Mouse (Mus musculus) adrenal gland, postnatal 25 days (tissue): ENCODE data around the gene Sall4. TPM values are rescaled to one million over a fixed set of nuclear protein-coding genes. Genes with fewer than 3 reads are reported as not detected.
"Not testable (repeated sequence)": the region's sequence is repeated elsewhere in the genome, so short reads cannot be mapped to it uniquely, and the experiment has no call there.

Experiments used
- DNase-seq: peaks from one replicate; pipeline ENCODE4 v3.0.0; 2021; ENCODE audit warnings: mixed read lengths
- total RNA-seq: library from RNA; stranded (reverse); gene quantifications from 2 replicates; pipeline ENCODE4 v1.2.3, GENCODE M21; 2021

The Sall4 gene
- total RNA-seq, 1 experiment from 2014 or later, result not detected

- not testable (repeated sequence) for DNase-seq
Observed at GRCm38 (mm10) chr2:168744406-168744805, 23.3 kb downstream of the Sall4 start.

- DNase-seq, result peak; percentile 52
Observed at GRCm38 (mm10) chr2:168742649-168743048, 25.1 kb downstream of the Sall4 start.

DNA sequence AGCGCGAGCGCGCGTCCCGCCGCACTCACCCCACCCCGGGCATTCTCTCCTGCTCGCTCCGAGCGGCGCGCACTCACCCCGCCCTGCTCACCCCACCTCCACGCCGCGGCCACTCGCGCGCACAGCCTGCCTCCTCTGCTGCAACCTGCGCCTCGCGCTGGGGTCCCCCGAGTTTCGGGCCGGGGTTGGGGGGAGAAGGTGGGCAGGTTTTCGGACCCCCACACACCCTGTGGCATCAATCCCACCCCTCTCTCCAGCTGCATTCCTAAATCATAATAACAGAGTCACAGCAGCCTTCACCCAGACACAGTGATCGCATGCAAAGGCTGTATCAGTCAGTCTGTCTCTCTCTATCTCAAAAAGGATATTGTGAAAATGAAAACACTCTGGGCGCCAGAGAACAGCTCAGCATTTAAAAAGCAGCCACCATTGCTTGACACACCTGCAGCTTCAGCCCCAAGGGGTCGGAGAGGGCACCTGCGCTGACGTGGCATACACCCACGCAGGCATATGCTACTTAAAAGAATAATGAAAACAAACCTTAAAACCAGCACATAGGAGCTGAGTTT is 25.6 kb downstream of the Sall4 start, which contains the start of gene Atp9a:
Gene Atp9a, minus strand, starts transcription at position 351 of the 569 bp plus-strand sequence.
- DNase-seq, result peak; percentile 76

DNA sequence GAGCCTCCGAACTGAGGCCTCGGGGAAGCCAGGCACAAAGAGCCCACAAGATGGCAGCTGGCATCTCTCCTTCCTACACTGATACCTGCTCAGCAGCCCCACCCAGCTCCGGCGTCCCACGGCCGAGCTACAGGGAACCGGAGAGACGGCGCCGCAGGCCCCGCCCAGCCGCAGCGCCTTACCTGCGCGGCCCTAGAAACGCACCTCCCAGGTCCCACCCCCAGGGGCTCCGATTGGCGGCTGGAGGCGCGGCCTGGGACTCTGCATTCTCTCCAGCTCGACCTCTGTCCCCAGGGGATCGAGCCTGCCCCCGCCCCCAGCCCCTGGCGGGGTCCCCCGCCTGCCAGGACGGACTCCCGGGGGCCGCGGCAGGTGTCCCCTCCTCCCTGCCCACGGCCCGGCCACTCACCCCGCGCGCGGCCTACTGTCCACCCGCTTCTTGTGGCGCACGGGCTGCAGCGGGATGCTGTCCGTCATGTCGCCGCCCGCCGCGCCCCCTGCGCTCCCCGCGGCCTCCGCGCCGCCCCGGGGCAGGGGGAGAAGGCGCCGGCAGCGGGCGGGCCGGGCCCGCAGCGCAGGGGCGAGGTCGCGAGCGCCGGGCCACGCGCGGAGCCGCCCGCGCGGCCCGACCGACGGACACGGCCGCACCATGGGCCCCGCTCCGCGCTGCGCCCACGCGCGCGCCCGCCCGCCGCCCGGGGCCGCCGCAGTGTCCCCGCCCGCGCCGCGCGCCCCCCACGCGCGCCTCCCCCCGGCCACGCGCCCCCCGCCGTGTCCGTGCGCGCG is 26.3 kb downstream of the Sall4 start:
- peak; percentile 76 for DNase-seq

GRCm38 (mm10) chr2:168740496-168740895 is 27.2 kb downstream of the Sall4 start:
- no peak for DNase-seq

GRCm38 (mm10) chr2:168738854-168739253 is 28.9 kb downstream of the Sall4 start:
- DNase-seq, result no peak

DNA sequence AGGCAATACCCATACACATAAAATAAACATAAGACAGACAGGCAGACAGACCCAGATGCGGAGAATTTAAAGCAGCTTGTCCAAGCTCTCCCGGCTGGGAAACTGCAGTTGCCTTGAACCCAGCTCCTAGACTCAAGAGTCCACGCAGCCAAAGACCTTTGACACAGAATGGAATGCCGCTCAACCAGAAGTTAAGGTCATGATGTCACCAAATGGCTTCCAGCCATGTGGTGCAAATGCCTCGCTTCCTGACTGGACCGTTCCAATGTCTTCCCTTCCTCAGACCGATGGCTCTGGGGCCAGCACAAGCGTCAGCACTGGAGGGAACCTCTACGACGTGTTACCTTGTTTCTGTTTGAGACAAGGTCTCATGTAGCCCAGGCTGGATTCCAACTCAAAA is 29.9 kb downstream of the Sall4 start:
- DNase-seq, result peak; percentile 18

- peak; percentile 63 for DNase-seq
Observed at GRCm38 (mm10) chr2:168734023-168734422, 33.7 kb downstream of the Sall4 start.

- no peak for DNase-seq
Observed at GRCm38 (mm10) chr2:168731258-168731657, 36.5 kb downstream of the Sall4 start.

GRCm38 (mm10) chr2:168729736-168730135 is 38.0 kb downstream of the Sall4 start:
- DNase-seq, result no peak

DNA sequence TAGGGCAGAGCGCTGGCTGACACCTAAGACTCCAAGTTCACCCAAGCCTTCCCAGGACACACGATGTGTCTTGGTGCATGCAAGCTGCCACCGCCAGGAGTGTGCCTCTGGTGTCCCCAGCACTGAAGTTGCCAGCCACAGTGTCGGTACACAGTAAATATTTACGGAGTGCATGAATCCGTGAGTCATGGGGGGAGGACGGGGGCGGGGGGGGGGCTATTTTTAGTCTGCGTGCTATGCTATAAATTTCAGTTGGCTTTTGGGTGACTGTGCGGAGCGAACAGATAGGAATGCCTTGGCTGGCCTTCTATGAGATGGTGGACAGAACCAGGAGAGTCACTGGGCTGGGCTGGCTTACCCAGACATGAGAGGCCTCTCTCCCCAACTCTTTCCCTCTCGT is 39.7 kb downstream of the Sall4 start:
- peak; percentile 24 for DNase-seq

DNA sequence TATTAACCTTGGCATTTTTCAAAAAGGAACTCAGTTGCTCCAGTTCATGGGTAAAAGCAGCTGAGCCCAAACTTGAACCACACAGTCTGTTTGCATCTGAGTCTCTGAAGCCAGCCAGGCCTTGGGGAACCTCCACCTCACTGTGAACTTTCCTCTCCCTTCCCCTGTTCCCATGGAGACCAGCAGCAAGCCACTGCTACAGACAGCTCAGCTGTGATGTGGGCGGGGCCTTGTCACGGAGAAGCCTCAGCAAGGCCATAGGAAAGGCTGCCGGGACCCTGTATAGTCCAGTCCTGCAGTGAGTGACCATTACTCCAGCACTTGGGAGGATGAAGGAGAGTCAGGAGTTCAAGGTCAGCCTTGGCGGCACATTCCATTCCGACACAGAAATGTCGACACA is 41.7 kb downstream of the Sall4 start:
- peak; percentile 74 for DNase-seq

GRCm38 (mm10) chr2:168721313-168721712 is 46.4 kb downstream of the Sall4 start:
- no peak for DNase-seq

DNA sequence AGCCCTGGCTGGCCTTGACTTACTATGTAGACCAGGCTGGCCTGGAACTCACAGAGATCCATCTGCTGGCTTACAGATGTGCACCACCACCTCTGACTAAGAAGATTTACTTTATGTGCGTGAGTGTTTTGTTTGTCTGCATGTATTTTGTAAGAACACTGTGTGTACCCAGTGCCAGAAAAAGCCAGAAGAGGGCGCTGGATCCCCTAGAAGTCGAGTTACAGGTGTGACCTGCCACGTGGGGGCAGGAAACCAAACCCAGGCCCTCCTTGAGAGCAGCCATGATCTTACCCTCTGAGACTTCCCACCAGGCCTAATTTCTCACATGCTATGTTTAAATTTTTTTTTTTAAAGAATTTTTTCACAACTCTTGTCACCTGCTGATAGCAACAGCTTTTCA is 48.0 kb downstream of the Sall4 start:
- no peak for DNase-seq

GRCm38 (mm10) chr2:168718735-168719134 is 49.0 kb downstream of the Sall4 start:
- DNase-seq, result no peak

- DNase-seq, result no peak
Observed at GRCm38 (mm10) chr2:168718267-168718666, 49.5 kb downstream of the Sall4 start.

- peak; percentile 28 for DNase-seq
Observed at GRCm38 (mm10) chr2:168712199-168713176, 55.3 kb downstream of the Sall4 start.

DNA sequence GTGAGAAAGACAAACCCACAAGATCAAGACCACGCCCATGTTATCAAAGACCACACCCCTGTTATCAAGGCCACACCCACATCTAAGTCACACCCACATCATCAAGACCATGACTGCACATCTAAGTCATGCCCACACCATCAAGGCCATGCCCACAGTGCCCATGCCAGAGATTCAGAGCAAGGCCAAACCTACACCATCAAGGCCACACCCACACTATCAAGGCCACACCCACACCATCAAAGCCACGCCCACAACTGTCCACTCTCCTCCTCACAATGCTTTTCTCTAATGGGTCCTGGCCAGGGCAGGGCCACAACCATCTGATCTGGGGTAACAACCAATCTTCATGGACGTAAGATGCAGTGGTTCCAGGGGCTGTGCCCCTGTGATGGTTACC is 56.8 kb downstream of the Sall4 start:
- no peak for DNase-seq

DNA sequence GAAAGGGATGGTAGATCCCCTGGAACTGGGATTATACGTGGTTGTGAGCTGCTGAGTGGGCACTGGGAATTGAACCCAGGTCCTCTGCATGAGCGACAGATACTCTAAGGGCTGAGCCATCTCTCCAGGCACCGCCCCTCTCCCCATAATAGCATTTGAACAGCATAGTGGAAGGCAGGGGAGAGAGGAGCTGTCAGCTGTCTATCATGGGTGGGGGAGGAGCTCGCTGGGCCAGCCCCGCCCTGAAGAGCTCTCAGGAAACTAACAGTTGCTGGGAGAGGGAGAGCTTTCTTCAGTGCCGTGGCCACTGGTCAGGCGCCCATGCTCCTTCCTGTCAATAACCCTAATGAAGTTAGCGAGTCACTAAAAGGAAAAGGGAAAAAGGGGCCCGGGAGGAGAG is 60.0 kb downstream of the Sall4 start:
- no peak for DNase-seq

DNA sequence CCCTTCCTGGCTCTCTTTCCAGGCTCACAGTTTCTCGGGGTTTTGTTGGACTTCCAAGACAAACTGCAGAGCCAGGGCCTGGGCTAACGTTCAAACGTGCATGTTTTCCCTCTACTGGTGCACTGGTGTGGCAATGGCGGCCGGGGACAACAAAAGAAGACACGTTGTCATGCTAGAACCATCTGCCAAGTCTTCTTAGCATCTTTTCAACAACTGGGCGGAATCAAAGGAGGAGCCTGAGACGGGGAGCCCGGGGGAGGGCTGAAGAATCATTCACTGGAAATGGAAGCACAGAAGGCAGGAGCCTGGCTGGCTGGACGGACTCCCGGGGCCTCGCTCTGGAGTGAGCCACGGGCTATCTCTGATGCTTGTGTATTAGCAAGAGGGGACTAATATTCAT is 65.5 kb downstream of the Sall4 start:
- DNase-seq, result no peak
